Mouse (Mus musculus) cerebellum, postnatal 25 days (tissue): ENCODE measurements around the gene Phf12.
A peak's percentile ranks its signal among the peaks of the same experiment; 100 is the strongest.

Experiments
- DNase-seq, 2 experiments: peaks; one replicate each; pipeline ENCODE4 v3.0.0; 2021; ENCODE audit warnings: mixed read lengths in 2 of 2

The Phf12 gene

GRCm38 (mm10) chr11:77970718-77971117 is 11.8 kb upstream of the Phf12 start:
- peak; percentile 66 to 75 for DNase-seq

DNA sequence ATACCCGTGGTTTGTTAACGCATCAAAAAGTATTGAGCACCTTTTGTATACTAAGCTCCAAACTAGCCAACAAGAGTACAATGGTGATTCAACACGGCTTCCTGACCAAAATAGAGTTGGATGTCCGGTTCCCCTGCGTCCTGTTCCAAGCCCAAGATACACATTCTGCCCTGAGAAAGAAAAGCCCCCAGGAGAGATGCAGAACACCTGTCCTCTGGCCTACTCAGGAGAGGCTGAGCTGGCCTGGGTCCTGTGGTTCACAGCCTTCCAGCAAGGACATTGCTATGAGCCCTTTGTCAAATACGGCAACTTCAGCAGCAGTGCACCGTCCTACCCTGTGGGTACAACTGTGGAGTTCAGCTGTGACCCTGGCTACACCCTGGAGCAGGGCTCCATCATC is 9.0 kb upstream of the Phf12 start:
- no peak for DNase-seq

GRCm38 (mm10) chr11:77974325-77974724 is 8.2 kb upstream of the Phf12 start:
- peak in 1 of 2 experiments; percentile 17 for DNase-seq

DNA sequence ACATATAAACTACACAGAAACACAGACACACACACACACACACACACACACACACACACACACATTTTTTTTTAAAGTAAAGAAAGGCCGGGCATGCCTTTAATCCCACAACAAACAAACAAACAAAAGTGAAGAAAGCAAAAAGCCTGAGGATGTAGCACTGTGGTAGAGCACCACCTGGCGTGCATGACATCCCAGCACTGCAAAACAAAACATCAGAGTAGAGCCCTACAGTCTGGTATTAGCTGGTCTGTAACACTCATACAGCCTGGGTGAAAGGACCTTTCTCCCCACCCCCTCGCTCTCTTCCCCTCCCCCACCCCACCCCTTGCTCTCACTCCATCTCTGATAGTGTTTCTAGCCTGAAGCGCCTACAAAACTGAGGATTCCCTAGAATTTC is 6.7 kb upstream of the Phf12 start:
- no peak for DNase-seq

GRCm38 (mm10) chr11:77978161-77978560 is 4.4 kb upstream of the Phf12 start:
- DNase-seq = peak in 1 of 2 experiments; percentile 23

DNA sequence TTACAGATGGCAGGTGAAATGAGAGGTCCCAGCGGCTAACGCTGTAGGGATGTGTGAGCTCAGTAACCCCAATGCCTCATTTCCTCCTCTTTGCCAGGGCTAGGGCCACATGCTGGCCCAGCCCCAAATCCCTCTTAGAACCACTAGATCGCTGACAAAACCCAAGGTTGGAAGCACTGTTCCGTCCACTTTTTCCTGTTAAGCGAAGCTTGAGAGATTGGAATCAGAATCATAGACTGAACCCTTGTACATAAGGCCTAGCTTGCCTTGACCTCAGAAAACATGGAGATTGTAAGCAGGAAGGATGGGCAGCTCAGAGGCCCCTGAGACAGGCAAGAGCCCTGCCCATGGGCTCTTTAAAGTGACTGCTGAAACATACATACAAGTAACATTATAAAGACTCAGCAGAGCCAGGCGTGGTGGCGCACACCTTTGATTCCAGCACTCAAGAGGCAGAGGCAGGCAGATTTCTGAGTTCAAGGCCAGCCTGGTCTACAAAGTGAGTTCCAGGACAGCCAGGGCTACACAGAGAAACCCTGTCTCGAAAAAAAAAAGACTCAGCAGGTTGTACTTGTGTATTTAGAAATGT is 3.2 kb upstream of the Phf12 start:
- peak in 1 of 2 experiments; percentile 23 for DNase-seq

GRCm38 (mm10) chr11:77980281-77981204 is 2.0 kb upstream of the Phf12 start:
- DNase-seq = peak; percentile 58 to 71

DNA sequence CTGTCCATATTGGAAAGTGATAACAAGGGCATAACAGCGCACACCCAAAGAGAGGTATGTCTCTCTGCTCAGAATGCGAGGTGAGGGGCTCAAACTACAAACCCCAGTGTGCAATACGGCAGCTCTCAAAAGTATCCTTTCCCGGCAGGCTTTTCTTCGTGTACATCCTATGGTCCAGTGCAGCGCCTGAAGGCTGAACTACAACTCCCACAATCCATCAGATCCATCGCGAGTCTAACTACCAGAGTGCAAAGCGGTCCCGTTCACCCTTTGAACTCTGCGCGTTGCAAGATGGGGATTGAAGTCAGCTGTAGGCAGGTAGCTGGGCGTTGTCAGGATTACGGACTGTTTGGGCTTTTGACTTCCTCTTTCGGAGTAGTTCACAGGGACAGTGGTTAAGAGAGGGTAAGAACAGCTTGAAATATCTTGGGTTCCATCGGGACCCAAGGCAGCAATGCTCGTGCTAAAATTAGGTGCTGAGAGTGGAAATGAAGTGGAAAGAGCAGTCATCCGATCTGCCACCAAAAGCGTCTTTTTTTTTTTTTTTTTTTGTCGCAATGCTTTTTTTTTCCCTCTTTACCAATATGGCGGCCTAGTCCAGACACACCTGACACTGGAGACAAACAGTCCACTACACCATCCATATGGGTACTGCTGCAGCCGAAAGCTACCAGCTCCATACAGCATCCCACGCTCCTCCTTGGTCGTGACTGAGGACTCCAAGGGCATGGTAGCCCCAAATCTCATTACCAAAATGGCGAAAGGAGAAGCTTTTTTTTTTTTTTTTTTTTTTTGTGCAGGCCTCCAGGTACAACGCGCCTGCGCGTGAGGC is 729 bp upstream of the Phf12 start:
- DNase-seq = peak; percentile 92 to 93

- DNase-seq = peak; percentile 43 to 67
Measured at GRCm38 (mm10) chr11:77983191-77983936, 810 bp downstream of the Phf12 start.

DNA sequence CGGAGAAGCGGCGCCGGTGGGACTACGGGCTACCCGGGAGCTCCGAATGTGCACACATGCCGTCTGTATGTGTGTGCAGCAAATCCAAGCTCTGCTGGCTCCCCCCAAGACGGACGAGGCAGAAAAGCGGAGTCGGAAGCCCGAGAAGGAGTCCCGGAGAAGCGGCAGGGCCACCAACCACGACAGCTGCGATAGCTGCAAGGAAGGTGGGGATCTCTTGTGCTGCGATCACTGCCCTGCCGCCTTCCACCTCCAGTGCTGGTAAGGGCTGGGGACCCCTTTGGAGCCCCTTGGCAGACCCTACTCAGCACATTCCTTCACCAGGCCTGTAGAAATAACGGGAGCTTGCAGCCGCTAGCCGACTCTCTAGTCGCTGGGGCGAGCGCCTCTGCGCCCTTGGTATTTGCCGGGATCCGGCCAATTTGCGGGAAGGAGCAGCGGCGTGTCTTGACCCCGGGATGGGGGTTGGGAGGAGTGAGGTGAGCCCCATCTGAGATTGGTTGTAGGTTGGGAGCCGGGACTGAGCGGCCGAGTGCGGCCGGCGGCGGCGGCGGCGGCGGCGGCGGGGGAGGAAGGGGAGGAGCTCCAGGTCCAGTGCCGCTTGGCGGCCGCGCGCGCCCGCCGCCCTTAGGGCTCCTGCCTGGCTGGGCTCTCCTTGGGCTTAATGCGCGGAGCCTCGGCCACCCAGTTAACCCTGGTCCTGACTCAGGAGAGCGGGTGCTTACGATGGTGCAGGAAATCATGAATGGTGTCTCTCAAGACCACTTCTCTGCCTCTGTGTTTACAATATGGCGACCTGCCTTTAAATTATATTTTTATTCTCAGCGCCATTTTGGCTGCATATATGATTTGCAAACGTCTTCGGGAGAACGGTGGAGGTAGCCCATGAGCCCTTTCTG is 1.6 kb downstream of the Phf12 start:
- DNase-seq = peak; percentile 79 to 86

- peak; percentile 70 to 72 for DNase-seq
Measured at GRCm38 (mm10) chr11:77984836-77985231, 2.3 kb downstream of the Phf12 start.

GRCm38 (mm10) chr11:77985541-77986065 is 3.0 kb downstream of the Phf12 start:
- DNase-seq = no peak

- peak; percentile 69 to 78 for DNase-seq
Measured at GRCm38 (mm10) chr11:77989071-77989690, 6.6 kb downstream of the Phf12 start.

DNA sequence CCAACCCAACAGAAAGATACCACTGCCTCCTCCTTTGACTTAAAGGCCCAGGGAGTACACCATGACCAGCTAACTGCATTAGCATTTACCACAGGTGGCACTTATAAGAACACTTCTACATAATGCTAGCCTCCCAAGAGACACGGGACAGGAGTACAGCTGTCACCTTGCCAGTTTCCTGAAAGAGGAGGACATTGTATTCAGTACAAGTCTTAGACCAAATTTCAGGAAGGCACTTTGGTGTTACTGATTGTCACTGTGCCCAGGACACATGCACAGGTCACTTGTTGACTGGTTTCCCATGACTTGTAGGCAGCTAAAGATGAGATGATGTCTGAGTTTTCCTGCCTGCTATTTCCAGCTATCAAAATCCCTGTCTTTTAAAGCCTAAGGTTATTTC is 13.0 kb downstream of the Phf12 start:
- DNase-seq = no peak

DNA sequence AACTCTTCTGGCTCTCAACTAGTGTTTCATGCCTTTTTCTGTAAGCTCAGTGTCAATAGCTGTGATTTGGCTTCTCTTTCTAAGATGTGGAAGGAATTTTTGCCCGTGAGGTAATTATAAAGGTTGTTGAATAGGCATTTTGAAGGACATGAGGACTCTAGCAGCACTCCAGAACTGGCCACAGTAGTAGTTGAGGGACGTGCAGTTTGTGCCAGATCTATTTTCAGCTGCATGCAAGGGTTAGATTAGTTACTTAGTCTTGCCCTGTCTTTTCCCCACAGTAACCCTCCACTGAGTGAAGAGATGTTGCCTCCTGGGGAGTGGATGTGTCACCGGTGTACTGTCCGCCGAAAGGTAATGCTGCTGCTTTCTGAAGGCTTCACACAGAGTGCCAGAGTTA is 23.9 kb downstream of the Phf12 start:
- no peak for DNase-seq

- DNase-seq = peak; percentile 80 to 86
Measured at GRCm38 (mm10) chr11:78019676-78020075, 37.1 kb downstream of the Phf12 start.

DNA sequence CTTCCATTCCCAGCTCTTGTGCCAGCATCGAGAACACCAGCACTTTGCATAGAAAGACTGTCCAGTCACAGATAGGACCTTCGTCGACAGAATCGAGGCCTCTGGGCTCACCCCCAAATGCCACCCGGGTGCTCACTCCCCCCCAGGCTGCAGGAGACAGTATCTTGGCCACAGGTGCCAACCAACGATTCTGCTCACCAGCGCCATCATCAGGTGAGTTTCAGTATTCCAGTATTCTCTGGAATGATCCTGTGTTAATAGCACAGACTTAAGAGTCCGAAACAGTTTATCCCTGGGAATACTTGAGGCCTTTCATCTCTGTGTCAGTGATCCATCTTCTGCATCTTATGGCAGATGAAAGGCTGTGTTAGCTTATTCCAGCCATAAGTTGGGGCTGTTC is 41.1 kb downstream of the Phf12 start:
- peak in 1 of 2 experiments; percentile 56 for DNase-seq

GRCm38 (mm10) chr11:78029240-78029639 is 46.7 kb downstream of the Phf12 start:
- no peak for DNase-seq

DNA sequence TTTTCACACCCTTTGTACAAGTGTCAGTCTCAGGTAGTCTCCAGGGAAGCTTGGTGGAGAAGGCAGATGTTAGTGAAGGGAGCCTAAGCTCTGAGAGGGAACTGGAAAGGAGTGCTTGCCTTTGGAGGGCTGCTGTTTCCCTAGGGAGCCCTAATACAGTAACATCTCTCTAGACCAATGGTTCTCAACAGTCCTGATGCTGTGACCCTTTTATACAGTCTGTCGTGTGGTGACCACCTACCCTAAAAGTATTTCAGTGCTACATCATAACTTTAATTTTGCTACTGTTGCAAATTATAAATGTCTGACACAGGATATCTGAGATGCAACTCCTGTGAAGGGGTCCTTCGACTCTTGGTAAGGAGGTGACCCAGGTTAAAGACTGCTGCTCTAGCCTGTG is 48.0 kb downstream of the Phf12 start:
- no peak for DNase-seq

- no peak for DNase-seq
Measured at GRCm38 (mm10) chr11:78031389-78031788, 48.8 kb downstream of the Phf12 start.
